Comparison of ENCODE assay signal across 26 mouse cellular contexts in genomic region chr16:74258241-74258640, GRCm38 (mm10).
"Had no signal": no experiment of that assay in that cellular context is flagged by ENCODE, and none has a peak within 500 bp of the region (broad histone marks: within the 10 kb centered on the region; RNA-seq: fewer than 3 reads in every experiment).

No protein-coding gene starts in this region.

- DNase-seq: gastrocnemius, adult 2 months; gastrocnemius, postnatal 10 days; gastrocnemius, postnatal 25 days; heart, adult 18-20 months; heart, postnatal 10 days; heart, postnatal 4 days; kidney, adult 18-20 months; kidney, adult 8-10 months; kidney, postnatal 10 days; kidney, postnatal 25 days; kidney, postnatal 4 days; liver; liver, embryonic 13.5 days; liver, postnatal 0 days had no signal

- H3K4me3 ChIP-seq: gastrocnemius, adult 2 months; heart, embryonic 10.5 days; heart, embryonic 12.5 days; hindbrain, embryonic 10.5 days; hindbrain, embryonic 12.5 days; intestine, embryonic 15.5 days; limb, embryonic 10.5 days; limb, embryonic 12.5 days; liver, embryonic 13.5 days; liver, embryonic 15.5 days had no signal

- H3K27ac ChIP-seq: gastrocnemius, adult 2 months; heart, embryonic 10.5 days; hindbrain, embryonic 10.5 days; hindbrain, embryonic 12.5 days; hindbrain, embryonic 14.5 days; intestine, embryonic 15.5 days; limb, embryonic 10.5 days; limb, embryonic 12.5 days; liver, embryonic 13.5 days; liver, embryonic 15.5 days had no signal

- ATAC-seq: hindbrain, embryonic 16.5 days; inflammation-experienced regulatory T-cells, adult 6 months; intestine, embryonic 15.5 days; intestine, postnatal 0 days; liver, postnatal 0 days had no signal
